Mouse (Mus musculus): ENCODE results near the gene Tradd. TPM values are rescaled to one million over a fixed set of nuclear protein-coding genes. Genes with fewer than 3 reads are reported as not detected.

Tradd gene
- polyA plus RNA-seq, 1 experiment from 2014 or later: 14.0 TPM

GRCm38 (mm10) chr8:105224413-105225271 lies 39.8 kb downstream of the Tradd start, which contains the start of gene D230025D16Rik:
Gene D230025D16Rik (plus strand): TSS chr8:105225145.
- peak; percentile 95 for ATAC-seq
- peaks cover 14% of the 10 kb centered on the region for H3K4me1 ChIP-seq (ENCODE audit: control insufficient read depth, insufficient read depth, low read length)
- peak within 1 kb of the TSS; percentile 78 for H3K4me2 ChIP-seq (ENCODE audit: low read length)
- WGBS: 1% methylated on average over 34 of the region's 34 CpGs
- H3K27ac ChIP-seq (ENCODE audit: low read length): peak within 1 kb of the TSS; percentile 64
- no peaks in the 10 kb centered on the region for H3K9me3 ChIP-seq (replicated peaks; ENCODE audit: control insufficient read depth, low read length, poor library complexity, severe bottlenecking)
- peak within 1 kb of the TSS; percentile 76 for H3K9ac ChIP-seq (ENCODE audit: low read depth, low read length)
- H3K27me3 ChIP-seq (ENCODE audit: control insufficient read depth, insufficient read depth, low read depth, low read length): no peaks in the 10 kb centered on the region
- H3K4me3 ChIP-seq (ENCODE audit: low read depth, low read length): peak within 1 kb of the TSS; percentile 64
- H3K36me3 ChIP-seq (ENCODE audit: control insufficient read depth, insufficient read depth, low read length): no peaks in the 10 kb centered on the region

GRCm38 (mm10) chr8:105223850-105224249 lies 40.6 kb downstream of the Tradd start:
- ATAC-seq: no peak
- H3K4me1 ChIP-seq (ENCODE audit: control insufficient read depth, insufficient read depth, low read length): peaks cover 14% of the 10 kb centered on the region
- no peaks in the 10 kb centered on the region for H3K36me3 ChIP-seq (ENCODE audit: control insufficient read depth, insufficient read depth, low read length)
- H3K9me3 ChIP-seq (replicated peaks; ENCODE audit: control insufficient read depth, low read length, poor library complexity, severe bottlenecking): no peaks in the 10 kb centered on the region
- no peak overlapping the region for H3K9ac ChIP-seq (ENCODE audit: low read depth, low read length)
- no peak overlapping the region for H3K4me2 ChIP-seq (ENCODE audit: low read length)
- H3K4me3 ChIP-seq (ENCODE audit: low read depth, low read length): no peak overlapping the region
- H3K27me3 ChIP-seq (ENCODE audit: control insufficient read depth, insufficient read depth, low read depth, low read length): no peaks in the 10 kb centered on the region
- 82% methylated on average over 7 of the region's 7 CpGs for WGBS
- no peak overlapping the region for H3K27ac ChIP-seq (ENCODE audit: low read length)

GRCm38 (mm10) chr8:105217926-105218522 lies 46.4 kb downstream of the Tradd start:
- no peak for ATAC-seq

GRCm38 (mm10) chr8:105214104-105214503 lies 50.3 kb downstream of the Tradd start:
- no peak overlapping the region for H3K4me3 ChIP-seq (ENCODE audit: low read depth, low read length)
- WGBS: 96% methylated on average over 5 of the region's 5 CpGs
- H3K36me3 ChIP-seq (ENCODE audit: control insufficient read depth, insufficient read depth, low read length): no peaks in the 10 kb centered on the region
- H3K27ac ChIP-seq (ENCODE audit: low read length): no peak overlapping the region
- no peaks in the 10 kb centered on the region for H3K27me3 ChIP-seq (ENCODE audit: control insufficient read depth, insufficient read depth, low read depth, low read length)
- ATAC-seq: no peak
- no peaks in the 10 kb centered on the region for H3K9me3 ChIP-seq (replicated peaks; ENCODE audit: control insufficient read depth, low read length, poor library complexity, severe bottlenecking)
- H3K9ac ChIP-seq (ENCODE audit: low read depth, low read length): no peak overlapping the region
- H3K4me2 ChIP-seq (ENCODE audit: low read length): no peak overlapping the region
- H3K4me1 ChIP-seq (ENCODE audit: control insufficient read depth, insufficient read depth, low read length): no peaks in the 10 kb centered on the region

More at GRCm38 (mm10) chr8:105217926-105218522, 46.4 kb downstream of the Tradd start:
- Histone ChIP-seq H3K4me3 (ENCODE audit: low read depth, low read length) (no peak overlapping the region), H3K9ac (ENCODE audit: low read depth, low read length) (no peak overlapping the region), H3K27me3 (ENCODE audit: control insufficient read depth, insufficient read depth, low read depth, low read length) (no peaks in the 10 kb centered on the region), H3K4me2 (ENCODE audit: low read length) (no peak overlapping the region), H3K36me3 (ENCODE audit: control insufficient read depth, insufficient read depth, low read length) (no peaks in the 10 kb centered on the region), H3K9me3 (replicated peaks; ENCODE audit: control insufficient read depth, low read length, poor library complexity, severe bottlenecking) (no peaks in the 10 kb centered on the region), H3K4me1 (ENCODE audit: control insufficient read depth, insufficient read depth, low read length) (no peaks in the 10 kb centered on the region), H3K27ac (ENCODE audit: low read length) (no peak overlapping the region)
- WGBS: 79% methylated on average over 5 of the region's 5 CpGs

GRCm38 (mm10) chr8:105209153-105210110 lies 55.0 kb downstream of the Tradd start:
- no peak for ATAC-seq
- Histone ChIP-seq H3K27me3 (ENCODE audit: control insufficient read depth, insufficient read depth, low read depth, low read length) (no peaks in the 10 kb centered on the region), H3K27ac (ENCODE audit: low read length) (no peak overlapping the region), H3K9me3 (replicated peaks; ENCODE audit: control insufficient read depth, low read length, poor library complexity, severe bottlenecking) (no peaks in the 10 kb centered on the region), H3K4me2 (ENCODE audit: low read length) (no peak overlapping the region), H3K36me3 (ENCODE audit: control insufficient read depth, insufficient read depth, low read length) (no peaks in the 10 kb centered on the region), H3K4me1 (ENCODE audit: control insufficient read depth, insufficient read depth, low read length) (no peaks in the 10 kb centered on the region), H3K9ac (ENCODE audit: low read depth, low read length) (no peak overlapping the region), H3K4me3 (ENCODE audit: low read depth, low read length) (no peak overlapping the region)
- 18% methylated on average over 1 of the region's 1 CpGs for whole genome bisulfite sequencing

MicroRNAs encoded within 50 kb of the gene (microRNA counts, 519-probe panel; counts per million panel counts)
- 1,942 counts per million, percentile 44 among the panel's probes with 10 or more counts for microRNA mmu-miR-328

Small RNAs within 50 kb of the gene (microRNA-seq; reads per million reads assigned to microRNA genes)
- not detected for gene Gm27320
- 482 reads per million, percentile 72 among the genes with 10 or more reads in this experiment for gene Mir328

Other genes starting within 250 kb of the Tradd start
- not detected in 2 replicates for gene Ces3a, start 216.0 kb downstream of the Tradd start, polyA plus RNA-seq (2015; fragmentation: Nextera tagmentation; extraction: Ambion mirVana)
- gene Ces3b, start 180.9 kb downstream of the Tradd start, polyA plus RNA-seq (2015; fragmentation: Nextera tagmentation; extraction: Ambion mirVana): not detected in 2 replicates
- not detected in 2 replicates for gene Ces4a, start 132.8 kb downstream of the Tradd start, polyA plus RNA-seq (2015; fragmentation: Nextera tagmentation; extraction: Ambion mirVana)
- 19.7 and 22.9 TPM in 2 replicates for gene Cbfb, start 93.9 kb downstream of the Tradd start, polyA plus RNA-seq (2015; fragmentation: Nextera tagmentation; extraction: Ambion mirVana)
- 34.6 and 37.5 TPM in 2 replicates for gene D230025D16Rik, start 39.5 kb downstream of the Tradd start, polyA plus RNA-seq (2015; fragmentation: Nextera tagmentation; extraction: Ambion mirVana)
- gene B3gnt9, start 9.5 kb downstream of the Tradd start, polyA plus RNA-seq (2015; fragmentation: Nextera tagmentation; extraction: Ambion mirVana): 5.8 and 8.9 TPM in 2 replicates
- 0.82 and 1.1 TPM in 2 replicates for gene Fbxl8, start within 50 bp of the Tradd start, polyA plus RNA-seq (2015; fragmentation: Nextera tagmentation; extraction: Ambion mirVana)
- gene Hsf4, start 5.2 kb upstream of the Tradd start, polyA plus RNA-seq (2015; fragmentation: Nextera tagmentation; extraction: Ambion mirVana): 0.35 and 0.40 TPM in 2 replicates
- 4.5 and 4.7 TPM in 2 replicates for gene Nol3, start 11.5 kb upstream of the Tradd start, polyA plus RNA-seq (2015; fragmentation: Nextera tagmentation; extraction: Ambion mirVana)
- gene 4931428F04Rik, start 25.3 kb upstream of the Tradd start, polyA plus RNA-seq (2015; fragmentation: Nextera tagmentation; extraction: Ambion mirVana): 168 and 175 TPM in 2 replicates
- gene Exoc3l, start 31.5 kb upstream of the Tradd start, polyA plus RNA-seq (2015; fragmentation: Nextera tagmentation; extraction: Ambion mirVana): 10.5 and 12.0 TPM in 2 replicates
- gene E2f4, start 33.1 kb upstream of the Tradd start, polyA plus RNA-seq (2015; fragmentation: Nextera tagmentation; extraction: Ambion mirVana): 40.1 and 41.6 TPM in 2 replicates
- gene Elmo3, start 41.0 kb upstream of the Tradd start, polyA plus RNA-seq (2015; fragmentation: Nextera tagmentation; extraction: Ambion mirVana): 0.88 and 1.1 TPM in 2 replicates
- gene Lrrc29, start 61.7 kb upstream of the Tradd start, polyA plus RNA-seq (2015; fragmentation: Nextera tagmentation; extraction: Ambion mirVana): 0.83 and 0.88 TPM in 2 replicates
- gene Tmem208, start 61.7 kb upstream of the Tradd start, polyA plus RNA-seq (2015; fragmentation: Nextera tagmentation; extraction: Ambion mirVana): 118 and 143 TPM in 2 replicates
- 0.49 and 1.0 TPM in 2 replicates for gene Fhod1, start 83.3 kb upstream of the Tradd start, polyA plus RNA-seq (2015; fragmentation: Nextera tagmentation; extraction: Ambion mirVana)
- gene Slc9a5, start 84.2 kb upstream of the Tradd start, polyA plus RNA-seq (2015; fragmentation: Nextera tagmentation; extraction: Ambion mirVana): 13.3 and 15.1 TPM in 2 replicates
- 2.4 and 2.7 TPM in 2 replicates for gene Plekhg4, start 108.7 kb upstream of the Tradd start, polyA plus RNA-seq (2015; fragmentation: Nextera tagmentation; extraction: Ambion mirVana)
- not detected in 2 replicates for gene Kctd19, start 148.9 kb upstream of the Tradd start, polyA plus RNA-seq (2015; fragmentation: Nextera tagmentation; extraction: Ambion mirVana)
- 0.85 and 0.89 TPM in 2 replicates for gene Lrrc36, start 149.0 kb upstream of the Tradd start, polyA plus RNA-seq (2015; fragmentation: Nextera tagmentation; extraction: Ambion mirVana)
- 153 and 159 TPM in 2 replicates for gene Tppp3, start 206.9 kb upstream of the Tradd start, polyA plus RNA-seq (2015; fragmentation: Nextera tagmentation; extraction: Ambion mirVana)
- gene Zdhhc1, start 232.3 kb upstream of the Tradd start, polyA plus RNA-seq (2015; fragmentation: Nextera tagmentation; extraction: Ambion mirVana): 33.6 and 38.4 TPM in 2 replicates

Data from midbrain, embryonic 16.5 days (tissue).